Mouse (Mus musculus) MEL (cell line): ENCODE results near the gene Angptl8. TPM values are rescaled to one million over a fixed set of nuclear protein-coding genes. Genes with fewer than 3 reads are reported as not detected.
A peak's percentile ranks its signal among the peaks of the same experiment; 100 is the strongest.
"Not testable (repeated sequence)": the region's sequence is repeated elsewhere in the genome, so short reads cannot be mapped to it uniquely, and the experiment has no call there.

Source experiments
- DNase-seq: peaks from one replicate; pipeline ENCODE4 v3.0.0; 2011; ENCODE audit warnings: low read depth, low spot score
- H3K27ac ChIP-seq: 2 replicates; pipeline ENCODE4 v1.5.1; 2012; ENCODE audit warnings: low read depth, mild to moderate bottlenecking, control low read depth, low read length, moderate library complexity; ENCODE audit not compliant: control insufficient read depth
- H3K27me3 ChIP-seq, 2 experiments: fragments of 150-350 bp in 1 of 2; sonication (generic) in 1 of 2; 2 replicates each; pipeline ENCODE4 v1.6.1; 2012; ENCODE audit warnings: low read length in 2 of 2, mild to moderate bottlenecking in 2 of 2, improper control_type of control experiment in 1 of 2, moderate library complexity in 1 of 2; ENCODE audit not compliant: insufficient read depth in 2 of 2, control insufficient read depth in 1 of 2
- H3K36me3 ChIP-seq, 2 experiments: 2 replicates each; pipeline ENCODE4 v1.6.1; 2012 to 2014; ENCODE audit warnings: low read length in 2 of 2, improper control_type of control experiment in 1 of 2, inconsistent platforms in 1 of 2, mild to moderate bottlenecking in 1 of 2; ENCODE audit not compliant: insufficient read depth in 2 of 2, control insufficient read depth in 1 of 2
- H3K4me1 ChIP-seq, 2 experiments: fragments of 150-350 bp in 1 of 2; sonication (generic) in 1 of 2; 2 replicates each; pipeline ENCODE4 v1.6.1; 2012; ENCODE audit warnings: low read length in 2 of 2, improper control_type of control experiment in 1 of 2, mild to moderate bottlenecking in 1 of 2; ENCODE audit not compliant: insufficient read depth in 2 of 2, control insufficient read depth in 1 of 2
- H3K4me3 ChIP-seq, 2 experiments: fragments of 150-350 bp in 1 of 2; sonication (generic) in 1 of 2; 2 replicates each; pipeline ENCODE4 v1.5.1; 2012; ENCODE audit warnings: low read depth in 2 of 2, low read length in 2 of 2, mild to moderate bottlenecking in 2 of 2, moderate library complexity in 2 of 2, control low read depth in 1 of 2, improper control_type of control experiment in 1 of 2; ENCODE audit not compliant: control insufficient read depth in 1 of 2, insufficient read depth in 1 of 2
- H3K79me2 ChIP-seq: 2 replicates; pipeline ENCODE4 v1.6.1; 2012; ENCODE audit warnings: mild to moderate bottlenecking, low read length, moderate library complexity; ENCODE audit not compliant: control insufficient read depth, poor library complexity, insufficient read depth
- H3K9ac ChIP-seq: 2 replicates; pipeline ENCODE4 v1.6.1; 2012; ENCODE audit warnings: low read depth, mild to moderate bottlenecking, control low read depth, low read length, moderate library complexity; ENCODE audit not compliant: control insufficient read depth, poor library complexity, severe bottlenecking
- H3K9me3 ChIP-seq: fragments of 150-350 bp; sonication (generic); replicated peaks from 2 replicates; pipeline ENCODE4 v1.6.1; 2012; ENCODE audit warnings: mild to moderate bottlenecking, low read length, improper control_type of control experiment, moderate library complexity; ENCODE audit not compliant: insufficient read depth
- CTCF ChIP-seq, 3 experiments: IDR thresholded peaks in 2 of 3; conservative IDR thresholded peaks in 1 of 3; 2 replicates each; pipeline ENCODE4 v1.5.1; 2011 to 2012; ENCODE audit warnings: low read length in 3 of 3, low read depth in 2 of 3, mild to moderate bottlenecking in 2 of 3, improper control_type of control experiment in 1 of 3, inconsistent platforms in 1 of 3, mixed read lengths in 1 of 3, moderate library complexity in 1 of 3; ENCODE audit not compliant: control insufficient read depth in 1 of 3, insufficient read depth in 1 of 3, poor library complexity in 1 of 3, severe bottlenecking in 1 of 3
- MAZ ChIP-seq: IDR thresholded peaks from 2 replicates; pipeline ENCODE4 v1.6.1; 2012; ENCODE audit warnings: low read depth, mild to moderate bottlenecking, inconsistent platforms, low read length, improper control_type of control experiment
- POLR2A ChIP-seq, 2 experiments: IDR thresholded peaks; 2 replicates each; pipeline ENCODE4 v1.6.1; 2011 to 2012; ENCODE audit warnings: low read length in 2 of 2, mild to moderate bottlenecking in 2 of 2, control low read depth in 1 of 2, improper control_type of control experiment in 1 of 2, low read depth in 1 of 2, moderate library complexity in 1 of 2; ENCODE audit not compliant: control insufficient read depth in 1 of 2, insufficient read depth in 1 of 2, poor library complexity in 1 of 2
- POLR2AphosphoS5 ChIP-seq: IDR thresholded peaks from 2 replicates; pipeline ENCODE4 v1.6.1; 2012; ENCODE audit warnings: low read depth, borderline replicate concordance, mild to moderate bottlenecking, inconsistent platforms, low read length, moderate library complexity, mixed read lengths
- RAD21 ChIP-seq: IDR thresholded peaks from 2 replicates; pipeline ENCODE4 v1.6.1; 2011; ENCODE audit warnings: mild to moderate bottlenecking, low read depth, low read length, improper control_type of control experiment
- RCOR1 ChIP-seq: IDR thresholded peaks from 2 replicates; pipeline ENCODE4 v1.6.1; 2012; ENCODE audit warnings: low read depth, mild to moderate bottlenecking, inconsistent platforms, low read length, improper control_type of control experiment
- SIN3A ChIP-seq: IDR thresholded peaks from 2 replicates; pipeline ENCODE4 v1.6.1; 2012; ENCODE audit warnings: low read length, improper control_type of control experiment, inconsistent platforms
- SMC3 ChIP-seq: IDR thresholded peaks from 2 replicates; pipeline ENCODE4 v1.6.1; 2011; ENCODE audit warnings: low read depth, low read length, improper control_type of control experiment
- TAL1 ChIP-seq: IDR thresholded peaks from 2 replicates; pipeline ENCODE4 v1.6.1; 2012; ENCODE audit warnings: mild to moderate bottlenecking, inconsistent platforms, low read length, moderate library complexity, mixed read lengths
- USF1 ChIP-seq: IDR thresholded peaks from 2 replicates; pipeline ENCODE4 v1.6.1; 2014; ENCODE audit warnings: low read depth, mild to moderate bottlenecking, inconsistent platforms, low read length, improper control_type of control experiment, moderate library complexity
- USF2 ChIP-seq, 2 experiments: IDR thresholded peaks; 2 replicates each; pipeline ENCODE4 v1.6.1; 2011 to 2012; ENCODE audit warnings: improper control_type of control experiment in 2 of 2, low read length in 2 of 2, borderline replicate concordance in 1 of 2, inconsistent platforms in 1 of 2, low read depth in 1 of 2, mild to moderate bottlenecking in 1 of 2; ENCODE audit not compliant: insufficient read depth in 1 of 2
- polyA plus RNA-seq, 2 experiments: library from polyadenylated mRNA; stranded (reverse) in 1 of 2; unstranded in 1 of 2; fragments of >175 nt in 1 of 2; fragments of >200 nt in 1 of 2; gene quantifications; 2 replicates each; pipeline versions ENCODE4 v1.2.1 to v1.2.4; 2012; ENCODE audit warnings: low replicate concordance in 2 of 2, low read depth in 1 of 2; ENCODE audit not compliant: insufficient read length in 2 of 2, insufficient read depth in 1 of 2, missing spikeins in 1 of 2
- total RNA-seq: library from RNA; depleted of rRNA; stranded (reverse); fragments of 300-350 nt; gene quantifications from 2 replicates; pipeline ENCODE4 v1.2.3, GENCODE M21; 2012

Angptl8 gene
- total and polyA plus RNA-seq, 3 experiments: 0.25 TPM; not detected in 2

DNA sequence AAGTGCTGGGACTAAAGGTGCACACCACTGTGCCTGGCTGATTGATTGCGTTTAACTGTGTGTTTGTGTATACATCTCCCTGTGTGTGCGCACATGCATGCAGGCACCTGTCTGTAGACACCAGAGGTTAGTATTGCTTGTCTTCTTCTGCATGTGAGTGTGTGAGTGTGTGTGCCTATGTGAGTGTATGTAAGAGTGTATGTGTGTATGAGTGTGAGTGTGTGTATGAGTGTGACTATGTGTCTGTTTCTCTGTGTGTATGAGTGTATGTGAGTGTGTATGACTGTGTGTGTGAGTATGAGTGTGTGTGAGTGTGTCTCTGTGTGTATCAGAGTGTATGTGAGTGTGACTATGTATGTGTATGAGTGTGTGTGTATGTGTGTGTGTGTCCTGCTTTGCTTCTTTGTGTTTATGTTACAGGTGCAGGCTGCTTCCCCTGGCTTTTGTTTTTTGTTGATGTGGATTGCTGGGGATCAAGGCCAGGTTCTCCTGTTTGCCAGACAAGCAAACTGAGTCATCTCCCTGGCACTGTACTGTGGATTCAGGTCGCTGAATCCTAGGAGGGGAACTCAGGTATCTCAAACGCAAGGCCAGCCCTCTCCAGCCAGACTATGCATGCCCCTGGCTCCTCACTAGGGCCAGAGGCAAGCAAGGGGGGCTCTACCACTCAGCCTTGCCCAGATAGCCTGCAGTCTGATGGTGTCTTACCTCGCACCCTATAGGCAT lies 30.5 kb downstream of the Angptl8 start:
- Histone ChIP-seq H3K36me3 (no peaks in the 10 kb centered on the region), H3K4me1 (no peaks in the 10 kb centered on the region), H3K27ac (no peak overlapping the region), H3K27me3 (peaks cover 5 to 8% of the 10 kb centered on the region in 2 experiments), H3K9ac (no peak overlapping the region), H3K79me2 (no peaks in the 10 kb centered on the region), H3K4me3 (no peak overlapping the region), H3K9me3 (0 out of 2 replicates have a peak, but pooled peaks cover 2% of the 10 kb centered on the region)
- TF ChIP-seq RCOR1 (no peak), USF2 (IDR thresholded peaks at IDR 0.05; ENCODE audit: borderline replicate concordance in 1 of 2, insufficient read depth in 1 of 2, low read depth in 1 of 2, low read length in 2 of 2) (no peak), POLR2AphosphoS5 (peak; percentile 73; the same call in 1 of the 2 replicates), SIN3A (no peak)
- DNase-seq: no peak

DNA sequence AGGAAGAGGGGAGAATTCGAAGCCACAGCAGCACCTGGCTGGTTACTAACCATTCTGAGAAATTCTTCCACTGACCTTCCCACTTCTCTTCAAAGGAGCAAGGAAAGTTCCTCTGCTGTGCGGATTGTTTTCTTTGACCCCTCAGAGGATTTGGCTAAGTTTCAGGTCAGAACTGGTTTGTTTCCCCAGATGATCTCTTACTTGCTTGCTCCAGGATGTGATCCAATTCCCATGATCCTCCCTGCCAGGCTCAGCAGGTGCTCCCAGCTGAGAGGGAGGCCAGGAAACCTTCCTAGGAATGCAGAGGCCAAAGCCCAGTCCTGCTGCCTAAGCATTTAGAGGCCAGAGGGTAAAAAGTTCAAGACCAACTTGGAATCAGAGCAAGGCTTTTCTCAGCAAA lies 31.3 kb downstream of the Angptl8 start:
- H3K4me1 ChIP-seq: no peaks in the 10 kb centered on the region
- H3K27ac ChIP-seq: no peak overlapping the region
- H3K79me2 ChIP-seq: no peaks in the 10 kb centered on the region
- H3K36me3 ChIP-seq: no peaks in the 10 kb centered on the region
- H3K9ac ChIP-seq: no peak overlapping the region
- H3K9me3 ChIP-seq: no peaks in the 10 kb centered on the region
- TF ChIP-seq MAZ (no peak), TAL1 (0 out of 2 replicates have a peak, but pooled peaks have one; percentile 2)
- H3K27me3 ChIP-seq: peaks cover 7 to 10% of the 10 kb centered on the region in 2 experiments
- H3K4me3 ChIP-seq: no peak overlapping the region
- DNase-seq: no peak

GRCm38 (mm10) chr9:21867726-21868125 lies 32.4 kb downstream of the Angptl8 start:
- TF ChIP-seq USF1 (no peak), POLR2A (IDR thresholded peaks at IDR 0.05; ENCODE audit: control insufficient read depth in 1 of 2, insufficient read depth in 1 of 2, low read depth in 1 of 2, low read length in 2 of 2, poor library complexity in 1 of 2) (0 out of 4 replicates have a peak, but pooled peaks of 1 of the 2 experiments have one; percentile 17)
- Histone ChIP-seq H3K27me3 (peaks cover 7 to 13% of the 10 kb centered on the region in 2 experiments), H3K9me3 (no peaks in the 10 kb centered on the region), H3K79me2 (no peaks in the 10 kb centered on the region), H3K27ac (no peak overlapping the region), H3K9ac (no peak overlapping the region), H3K4me3 (no peak overlapping the region), H3K36me3 (no peaks in the 10 kb centered on the region), H3K4me1 (no peaks in the 10 kb centered on the region)
- DNase-seq: no peak

GRCm38 (mm10) chr9:21869290-21869689 lies 34.0 kb downstream of the Angptl8 start:
- peak; percentile 59 to 69 (median 65) for TF ChIP-seq CTCF (IDR thresholded peaks at IDR 0.05 in 2 of 3, conservative IDR thresholded peaks at IDR 0.05 in 1 of 3; ENCODE audit: control insufficient read depth in 1 of 3, insufficient read depth in 1 of 3, low read depth in 2 of 3, low read length in 3 of 3, poor library complexity in 1 of 3, severe bottlenecking in 1 of 3)
- peak; percentile 55 for TF ChIP-seq SMC3
- peak; percentile 20 for TF ChIP-seq RAD21
- DNase-seq: peak; percentile 69
- not testable (repeated sequence) for H3K79me2 ChIP-seq, H3K27ac ChIP-seq, H3K4me3 ChIP-seq, H3K36me3 ChIP-seq, H3K4me1 ChIP-seq, H3K9ac ChIP-seq, H3K9me3 ChIP-seq
- H3K27me3 ChIP-seq: peaks cover 8 to 15% of the 10 kb centered on the region in 2 experiments
